Mouse (Mus musculus) MEL-GATA-1-ER (cell line): ENCODE results near the gene Hnrnpf.
A peak's percentile ranks its signal among the peaks of the same experiment; 100 is the strongest.
"Not testable (repeated sequence)": the region's sequence is repeated elsewhere in the genome, so short reads cannot be mapped to it uniquely, and the experiment has no call there.

Experiments
- DNase-seq: peaks from one replicate; pipeline ENCODE4 v3.0.0-alpha.2; 2012; ENCODE audit warnings: low read depth; ENCODE audit errors: extremely low read depth

Gene Hnrnpf

GRCm38 (mm10) chr6:117900126-117901080 lies at the start of gene Hnrnpf:
TSS of gene Hnrnpf (plus strand) at chr6:117900324.
- DNase-seq: peak; percentile 89

- no peak for DNase-seq
Observed at GRCm38 (mm10) chr6:117851747-117852146, 48.4 kb upstream of the Hnrnpf start.

- DNase-seq: no peak
Observed at GRCm38 (mm10) chr6:117857990-117858389, 42.1 kb upstream of the Hnrnpf start.

GRCm38 (mm10) chr6:117861848-117862247 lies 38.3 kb upstream of the Hnrnpf start, which contains the start of gene Zfp239:
TSS of gene Zfp239 (plus strand) at chr6:117862100.
- DNase-seq: no peak

GRCm38 (mm10) chr6:117862465-117862864 lies 37.7 kb upstream of the Hnrnpf start:
- DNase-seq: no peak

- DNase-seq: peak; percentile 83
Observed at GRCm38 (mm10) chr6:117862899-117863620, 37.1 kb upstream of the Hnrnpf start.

- DNase-seq: no peak
Observed at GRCm38 (mm10) chr6:117863751-117864150, 36.4 kb upstream of the Hnrnpf start.

GRCm38 (mm10) chr6:117868187-117868586 lies 31.9 kb upstream of the Hnrnpf start:
- no peak for DNase-seq

- DNase-seq: no peak
Observed at GRCm38 (mm10) chr6:117871034-117871433, 29.1 kb upstream of the Hnrnpf start.

- DNase-seq: not testable (repeated sequence)
Observed at GRCm38 (mm10) chr6:117873450-117873849, 26.7 kb upstream of the Hnrnpf start.

- DNase-seq: no peak
Observed at GRCm38 (mm10) chr6:117874621-117875281, 25.4 kb upstream of the Hnrnpf start.

GRCm38 (mm10) chr6:117878700-117879407 lies 21.3 kb upstream of the Hnrnpf start:
- DNase-seq: peak; percentile 94

GRCm38 (mm10) chr6:117879408-117880115 lies 20.6 kb upstream of the Hnrnpf start:
- peak; percentile 94 for DNase-seq

- no peak for DNase-seq
Observed at GRCm38 (mm10) chr6:117880394-117880838, 19.7 kb upstream of the Hnrnpf start.

- no peak for DNase-seq
Observed at GRCm38 (mm10) chr6:117881229-117881628, 18.9 kb upstream of the Hnrnpf start.

- no peak for DNase-seq
Observed at GRCm38 (mm10) chr6:117881997-117882396, 18.1 kb upstream of the Hnrnpf start.

GRCm38 (mm10) chr6:117885943-117886342 lies 14.2 kb upstream of the Hnrnpf start:
- no peak for DNase-seq

GRCm38 (mm10) chr6:117888032-117888431 lies 12.1 kb upstream of the Hnrnpf start:
- no peak for DNase-seq

- DNase-seq: peak; percentile 97
Observed at GRCm38 (mm10) chr6:117888642-117889096, 11.5 kb upstream of the Hnrnpf start.

- DNase-seq: no peak
Observed at GRCm38 (mm10) chr6:117890257-117890656, 9.9 kb upstream of the Hnrnpf start.
